Mouse (Mus musculus) myocyte (in vitro differentiated cells): ENCODE data around the gene Myo16.

Experiments
- MYOD1 ChIP-seq, 3 experiments: IDR thresholded peaks; one replicate each; pipeline ENCODE4 v1.6.1; 2011; ENCODE audit warnings: control low read depth in 2 of 3, low read depth in 2 of 3, mild to moderate bottlenecking in 2 of 3, moderate library complexity in 1 of 3; ENCODE audit not compliant: insufficient read length in 2 of 3, control insufficient read depth in 1 of 3
- POLR2A ChIP-seq: IDR thresholded peaks from one replicate; pipeline ENCODE4 v1.6.1; 2011; ENCODE audit warnings: low read depth, mild to moderate bottlenecking, control low read depth, moderate library complexity; ENCODE audit not compliant: insufficient read length
- POLR2AphosphoS2 ChIP-seq: IDR thresholded peaks from one replicate; pipeline ENCODE4 v1.6.1; 2011; ENCODE audit warnings: low read depth, control low read depth; ENCODE audit not compliant: insufficient read length

GRCm38 (mm10) chr8:10575244-10575643 is 421.5 kb downstream of the Myo16 start:
- no peak for TF ChIP-seq POLR2A
- no peak for TF ChIP-seq POLR2AphosphoS2
- TF ChIP-seq MYOD1 (IDR thresholded peaks at IDR 0.05; ENCODE audit: control insufficient read depth in 1 of 3, insufficient read length in 2 of 3, low read depth in 2 of 3): no peak
